Mouse (Mus musculus): ENCODE measurements around the gene Cenpp.

Cenpp gene

GRCm38 (mm10) chr13:49607714-49608113 lies 44.9 kb downstream of the Cenpp start, which contains the start of gene Ogn:
TSS of gene Ogn (plus strand) at chr13:49608046.
- DNase-seq (ENCODE audit: low read depth, low spot score) = no peak

- no peak for DNase-seq (ENCODE audit: low read depth, low spot score)
These were observed 49.0 kb downstream of the Cenpp start for GRCm38 (mm10) chr13:49603603-49604002.

GRCm38 (mm10) chr13:49602541-49602940 lies 50.0 kb downstream of the Cenpp start:
- peak; percentile 53 for DNase-seq (ENCODE audit: low read depth, low spot score)

GRCm38 (mm10) chr13:49586062-49586461 lies 66.5 kb downstream of the Cenpp start:
- DNase-seq (ENCODE audit: low read depth, low spot score) = no peak

GRCm38 (mm10) chr13:49584307-49585005 lies 68.1 kb downstream of the Cenpp start:
- DNase-seq (ENCODE audit: low read depth, low spot score) = no peak

GRCm38 (mm10) chr13:49583859-49584258 lies 68.7 kb downstream of the Cenpp start:
- DNase-seq (ENCODE audit: low read depth, low spot score) = no peak

GRCm38 (mm10) chr13:49581541-49582530 lies 70.7 kb downstream of the Cenpp start, which contains the start of gene Omd:
TSS of gene Omd (plus strand) at chr13:49582462.
- DNase-seq (ENCODE audit: low read depth, low spot score) = no peak

GRCm38 (mm10) chr13:49571418-49571817 lies 81.2 kb downstream of the Cenpp start:
- DNase-seq (ENCODE audit: low read depth, low spot score) = no peak

GRCm38 (mm10) chr13:49570371-49570770 lies 82.2 kb downstream of the Cenpp start:
- DNase-seq (ENCODE audit: low read depth, low spot score) = peak; percentile 35

- DNase-seq (ENCODE audit: low read depth, low spot score) = no peak
These were observed 88.2 kb downstream of the Cenpp start for GRCm38 (mm10) chr13:49564347-49564746.

- DNase-seq (ENCODE audit: low read depth, low spot score) = no peak
These were observed 91.7 kb downstream of the Cenpp start for GRCm38 (mm10) chr13:49560886-49561285.

GRCm38 (mm10) chr13:49559185-49559584 lies 93.4 kb downstream of the Cenpp start:
- peak; percentile 13 for DNase-seq (ENCODE audit: low read depth, low spot score)

GRCm38 (mm10) chr13:49556924-49557323 lies 95.7 kb downstream of the Cenpp start:
- DNase-seq (ENCODE audit: low read depth, low spot score) = no peak

- no peak for DNase-seq (ENCODE audit: low read depth, low spot score)
These were observed 96.4 kb downstream of the Cenpp start for GRCm38 (mm10) chr13:49556203-49556602.

- DNase-seq (ENCODE audit: low read depth, low spot score) = no peak
These were observed 98.1 kb downstream of the Cenpp start for GRCm38 (mm10) chr13:49554519-49554918.

GRCm38 (mm10) chr13:49549616-49550015 lies 103.0 kb downstream of the Cenpp start:
- DNase-seq (ENCODE audit: low read depth, low spot score) = no peak

GRCm38 (mm10) chr13:49547563-49548150 lies 104.9 kb downstream of the Cenpp start:
- DNase-seq (ENCODE audit: low read depth, low spot score) = no peak

- no peak for DNase-seq (ENCODE audit: low read depth, low spot score)
These were observed 106.1 kb downstream of the Cenpp start for GRCm38 (mm10) chr13:49546517-49546916.

GRCm38 (mm10) chr13:49545646-49546045 lies 106.9 kb downstream of the Cenpp start:
- DNase-seq (ENCODE audit: low read depth, low spot score) = no peak

- DNase-seq (ENCODE audit: low read depth, low spot score) = no peak
These were observed 108.3 kb downstream of the Cenpp start, which contains the start of gene Aspn for GRCm38 (mm10) chr13:49544279-49544678. TSS of gene Aspn (plus strand) at chr13:49544443.

GRCm38 (mm10) chr13:49538693-49539092 lies 113.9 kb downstream of the Cenpp start:
- no peak for DNase-seq (ENCODE audit: low read depth, low spot score)

- DNase-seq (ENCODE audit: low read depth, low spot score) = no peak
These were observed 115.6 kb downstream of the Cenpp start for GRCm38 (mm10) chr13:49536946-49537345.

Data from ZHBTc4 (cell line).